Mouse (Mus musculus): ENCODE results near the gene Per3. TPM values are rescaled to one million over a fixed set of nuclear protein-coding genes. Genes with fewer than 3 reads are reported as not detected.

Gene Per3
- total RNA-seq, 2 experiments from 2014 or later = 30.1 to 39.4 TPM

- peak; percentile 23 to 45 for DNase-seq
Measured at GRCm38 (mm10) chr4:150956369-150957105, 87.9 kb downstream of the Per3 start.

Other genes with a start within 250 kb of the Per3 start
- 10 to 100 TPM; 50.2 to 56.3 TPM for gene Errfi1, start 190.7 kb downstream of the Per3 start, total RNA-seq (2021)
- gene Park7, start 130.2 kb downstream of the Per3 start, total RNA-seq (2021) = 100 to 1,000 TPM; 220 to 235 TPM
- gene Tnfrsf9, start 130.1 kb downstream of the Per3 start, total RNA-seq (2021) = under 1 TPM; 0.61 to 1.00 TPM
- not detected for gene Uts2, start 47.6 kb downstream of the Per3 start, total RNA-seq (2021)
- 10 to 100 TPM; 33.6 to 34.5 TPM for gene Vamp3, start 13.3 kb upstream of the Per3 start, total RNA-seq (2021)
- not detected for gene Gm13090, start 44.9 kb upstream of the Per3 start, total RNA-seq (2021)